Mouse (Mus musculus) ES-E14 (cell line): ENCODE measurements at regions not wholly inside any gene's neighbourhood (a gene's known extent, or its start where the extent isn't known, plus 50 kb on each side); places are given as distances from the start of the nearest gene placed in this dataset.

Experiments
- DNase-seq: peaks from one replicate; pipeline ENCODE4 v3.0.0-alpha.2; 2013; ENCODE audit warnings: low read depth, low spot score
- H3K27ac ChIP-seq: 2 replicates; pipeline ENCODE4 v1.5.1; 2012; ENCODE audit warnings: low read depth, mild to moderate bottlenecking, low read length, moderate library complexity, mixed read lengths; ENCODE audit not compliant: poor library complexity, insufficient read depth, severe bottlenecking
- H3K36me3 ChIP-seq: 2 replicates; pipeline ENCODE4 v1.6.1; 2012; ENCODE audit warnings: mild to moderate bottlenecking, low read length, moderate library complexity, mixed read lengths; ENCODE audit not compliant: control insufficient read depth, poor library complexity, insufficient read depth, severe bottlenecking
- H3K4me1 ChIP-seq, 2 experiments: fragments of 150-350 bp in 1 of 2; sonication (generic) in 1 of 2; 2 replicates each; pipeline ENCODE4 v1.6.1; 2012; ENCODE audit warnings: low read length in 2 of 2, mild to moderate bottlenecking in 1 of 2, mixed read lengths in 1 of 2; ENCODE audit not compliant: control insufficient read depth in 2 of 2, insufficient read depth in 2 of 2, poor library complexity in 1 of 2
- H3K4me3 ChIP-seq, 2 experiments: fragments of 150-350 bp in 1 of 2; sonication (generic) in 1 of 2; 2 replicates each; pipeline ENCODE4 v1.5.1; 2012; ENCODE audit warnings: low read length in 2 of 2, low read depth in 1 of 2, mild to moderate bottlenecking in 1 of 2, mixed read lengths in 1 of 2; ENCODE audit not compliant: insufficient read depth in 1 of 2, poor library complexity in 1 of 2, severe bottlenecking in 1 of 2
- H3K9ac ChIP-seq: 2 replicates; pipeline ENCODE4 v1.6.1; 2012; ENCODE audit warnings: low read depth, mild to moderate bottlenecking, low read length, mixed read lengths; ENCODE audit not compliant: poor library complexity, insufficient read depth, severe bottlenecking
- H3K9me3 ChIP-seq: fragments of 150-350 bp; sonication (generic); 2 replicates; pipeline ENCODE4 v1.6.1; 2012; ENCODE audit warnings: low read depth, mild to moderate bottlenecking, low read length; ENCODE audit not compliant: control insufficient read depth, insufficient read depth
- CHD2 ChIP-seq: IDR thresholded peaks from 2 replicates; pipeline ENCODE4 v1.6.1; 2014; ENCODE audit warnings: mild to moderate bottlenecking, low read depth, low read length, inconsistent platforms
- HCFC1 ChIP-seq: IDR thresholded peaks from 2 replicates; pipeline ENCODE4 v1.6.1; 2012; ENCODE audit warnings: low read length, inconsistent platforms, borderline replicate concordance; ENCODE audit not compliant: insufficient read depth
- MAFK ChIP-seq: IDR thresholded peaks from 2 replicates; pipeline ENCODE4 v1.6.1; 2014; ENCODE audit warnings: mild to moderate bottlenecking, low read depth, low read length, inconsistent platforms; ENCODE audit not compliant: insufficient read depth
- ZC3H11A ChIP-seq: IDR thresholded peaks from 2 replicates; pipeline ENCODE4 v1.6.1; 2012; ENCODE audit warnings: low read depth, mild to moderate bottlenecking, inconsistent platforms, low read length, borderline replicate concordance
- ZNF384 ChIP-seq: IDR thresholded peaks from 2 replicates; pipeline ENCODE4 v1.6.1; 2012; ENCODE audit warnings: low read depth, low read length, inconsistent platforms
- in situ Hi-C, 2 experiments: fragments of 600-800 bp; cut with MboI; formaldehyde crosslinking; loops; one replicate each; pipeline ENCODE4 v1.15.1; 2025; ENCODE audit warnings: low sequenced_read_pairs in 2 of 2, inconsistent platforms in 1 of 2; ENCODE audit not compliant: unreplicated experiment in 2 of 2

GRCm38 (mm10) chr3:150151823-150152158 lies 1161.4 kb upstream of the Adgrl2 start:
- H3K4me1 ChIP-seq = no peaks in the 10 kb centered on the region
- H3K27ac ChIP-seq = no peak overlapping the region
- TF ChIP-seq ZNF384 (no peak), ZC3H11A (no peak), MAFK (no peak), CHD2 (no peak), HCFC1 (no peak)
- H3K9ac ChIP-seq = no peak overlapping the region
- H3K36me3 ChIP-seq = no peaks in the 10 kb centered on the region
- H3K9me3 ChIP-seq = no peaks in the 10 kb centered on the region
- in situ Hi-C loops = no loop called here
- DNase-seq = no peak
- H3K4me3 ChIP-seq = no peak overlapping the region

- no peak for TF ChIP-seq ZNF384
- no peak for TF ChIP-seq HCFC1
- no peak for TF ChIP-seq ZC3H11A
- TF ChIP-seq CHD2 = no peak
- TF ChIP-seq MAFK = no peak
- Histone ChIP-seq H3K9ac (no peak overlapping the region), H3K36me3 (no peaks in the 10 kb centered on the region), H3K27ac (no peak overlapping the region), H3K9me3 (no peaks in the 10 kb centered on the region), H3K4me3 (no peak overlapping the region), H3K4me1 (no peaks in the 10 kb centered on the region)
- no peak for DNase-seq
- in situ Hi-C loops = no loop called here
Observed at GRCm38 (mm10) chr3:150152893-150153292, 1162.5 kb upstream of the Adgrl2 start.

- H3K27ac ChIP-seq = no peak overlapping the region
- in situ Hi-C loops = no loop called here
- H3K4me3 ChIP-seq = no peak overlapping the region
- H3K9me3 ChIP-seq = no peaks in the 10 kb centered on the region
- TF ChIP-seq ZC3H11A (no peak), ZNF384 (no peak), CHD2 (no peak), HCFC1 (no peak), MAFK (no peak)
- no peaks in the 10 kb centered on the region for H3K36me3 ChIP-seq
- no peaks in the 10 kb centered on the region for H3K4me1 ChIP-seq
- no peak for DNase-seq
- no peak overlapping the region for H3K9ac ChIP-seq
Observed at GRCm38 (mm10) chr3:150185807-150186206, 1195.5 kb upstream of the Adgrl2 start.

GRCm38 (mm10) chr3:150193132-150193531 lies 1202.8 kb upstream of the Adgrl2 start:
- Histone ChIP-seq H3K4me3 (no peak overlapping the region), H3K27ac (no peak overlapping the region), H3K4me1 (no peaks in the 10 kb centered on the region), H3K9ac (no peak overlapping the region), H3K9me3 (no peaks in the 10 kb centered on the region), H3K36me3 (no peaks in the 10 kb centered on the region)
- in situ Hi-C loops = no loop called here
- no peak for DNase-seq
- TF ChIP-seq ZC3H11A (no peak), HCFC1 (no peak), MAFK (no peak), ZNF384 (no peak), CHD2 (no peak)

- in situ Hi-C loops = no loop called here
- no peak overlapping the region for H3K4me3 ChIP-seq
- no peak overlapping the region for H3K9ac ChIP-seq
- no peak for DNase-seq
- H3K9me3 ChIP-seq = no peaks in the 10 kb centered on the region
- no peaks in the 10 kb centered on the region for H3K36me3 ChIP-seq
- no peak overlapping the region for H3K27ac ChIP-seq
- no peaks in the 10 kb centered on the region for H3K4me1 ChIP-seq
- no peak for TF ChIP-seq ZC3H11A
- TF ChIP-seq ZNF384 = no peak
- TF ChIP-seq MAFK = no peak
- no peak for TF ChIP-seq CHD2
- no peak for TF ChIP-seq HCFC1
Observed at GRCm38 (mm10) chr3:150198492-150198891, 1208.1 kb upstream of the Adgrl2 start.
